Mouse (Mus musculus): Measurements from ENCODE around the gene Dpf3. TPM values are rescaled to one million over a fixed set of nuclear protein-coding genes. Genes with fewer than 3 reads are reported as not detected.

Dpf3 gene
- polyA plus RNA-seq, 1 experiment from 2014 or later = 4.2 TPM

DNA sequence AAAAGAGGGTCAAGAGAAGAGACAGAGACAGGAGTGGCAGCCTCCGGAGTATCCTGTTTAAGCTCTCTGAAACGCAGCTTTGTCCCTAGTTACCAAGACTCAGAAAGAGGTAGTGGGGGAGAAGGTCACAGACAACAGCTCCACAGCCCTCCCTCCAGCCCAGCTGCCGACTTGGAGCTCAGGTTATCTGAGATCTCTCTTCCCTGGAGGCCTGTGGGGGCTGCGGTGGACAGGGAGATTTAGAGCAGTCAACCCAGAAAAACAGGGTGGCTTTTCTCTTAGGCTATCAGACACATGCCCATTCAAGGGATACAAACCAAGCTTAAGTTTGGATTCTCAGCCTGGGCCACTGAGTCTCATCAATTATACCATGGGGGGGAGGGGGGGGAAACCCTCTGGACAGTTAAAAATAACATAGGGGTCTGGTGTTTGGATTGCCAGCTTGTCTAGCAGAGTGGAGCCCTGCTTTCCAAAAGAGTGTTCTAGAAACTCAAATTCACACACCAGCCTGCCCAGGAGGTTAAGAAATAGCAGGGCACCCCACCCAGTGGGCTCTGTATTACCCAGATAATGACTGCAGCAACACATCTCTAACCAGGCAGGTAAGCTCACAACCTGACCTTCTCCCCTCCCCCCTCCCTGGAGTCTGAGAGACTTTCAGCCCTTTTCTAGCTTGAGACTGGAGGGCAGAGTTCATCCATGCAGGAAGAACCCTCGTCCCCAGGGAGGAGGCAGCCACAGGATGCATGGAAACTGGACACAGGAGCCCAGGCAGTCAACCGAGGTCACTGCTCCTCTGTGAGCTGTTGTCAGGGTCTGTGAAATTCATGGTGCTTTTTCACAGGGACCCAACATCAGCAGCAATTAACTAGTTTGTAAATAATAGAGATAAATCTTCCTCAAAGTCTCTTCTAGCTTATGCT is 20.7 kb downstream of the Dpf3 start:
- H3K27me3 ChIP-seq (ENCODE audit: control insufficient read depth, insufficient read depth, low read length) = no peaks in the 10 kb centered on the region
- H3K4me1 ChIP-seq (ENCODE audit: control insufficient read depth, insufficient read depth, low read length) = peaks cover 6% of the 10 kb centered on the region
- H3K27ac ChIP-seq (ENCODE audit: low read length) = no peak overlapping the region

DNA sequence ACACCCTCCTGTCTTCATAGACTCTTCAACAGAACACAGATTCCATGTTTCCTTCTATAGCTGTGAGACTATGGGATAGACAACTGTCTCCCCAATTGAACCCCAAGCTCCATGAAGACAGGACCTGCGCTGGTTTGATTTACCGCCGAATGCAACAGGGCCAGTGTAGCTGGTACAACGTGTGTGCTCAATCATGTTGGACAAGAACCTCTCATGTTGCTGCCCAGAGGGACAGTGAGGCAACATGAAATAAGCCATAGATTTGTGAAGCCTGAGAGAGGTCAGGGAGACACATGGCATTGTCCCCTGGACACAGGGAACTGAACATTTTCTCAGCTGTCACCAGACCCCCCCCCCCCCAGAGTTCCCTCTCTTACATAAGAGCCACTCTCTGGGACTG is 21.5 kb downstream of the Dpf3 start:
- H3K4me1 ChIP-seq (ENCODE audit: control insufficient read depth, insufficient read depth, low read length) = peaks cover 6% of the 10 kb centered on the region
- 80% methylated on average over 4 of the region's 4 CpGs for WGBS

More for the DNA sequence above, 20.7 kb downstream of the Dpf3 start:
- no peaks in the 10 kb centered on the region for H3K9me3 ChIP-seq (replicated peaks; ENCODE audit: control insufficient read depth, low read length)
- H3K36me3 ChIP-seq (ENCODE audit: control insufficient read depth, insufficient read depth, low read length) = no peaks in the 10 kb centered on the region
- no peak overlapping the region for H3K4me2 ChIP-seq (ENCODE audit: low read depth, low read length)
- ATAC-seq (ENCODE audit: insufficient read depth, low FRiP score) = no peak
- no peak overlapping the region for H3K4me3 ChIP-seq (replicated peaks; ENCODE audit: low read length)
- H3K9ac ChIP-seq (ENCODE audit: low read length) = no peak overlapping the region
- WGBS = 15% methylated on average over 6 of the region's 6 CpGs

DNA sequence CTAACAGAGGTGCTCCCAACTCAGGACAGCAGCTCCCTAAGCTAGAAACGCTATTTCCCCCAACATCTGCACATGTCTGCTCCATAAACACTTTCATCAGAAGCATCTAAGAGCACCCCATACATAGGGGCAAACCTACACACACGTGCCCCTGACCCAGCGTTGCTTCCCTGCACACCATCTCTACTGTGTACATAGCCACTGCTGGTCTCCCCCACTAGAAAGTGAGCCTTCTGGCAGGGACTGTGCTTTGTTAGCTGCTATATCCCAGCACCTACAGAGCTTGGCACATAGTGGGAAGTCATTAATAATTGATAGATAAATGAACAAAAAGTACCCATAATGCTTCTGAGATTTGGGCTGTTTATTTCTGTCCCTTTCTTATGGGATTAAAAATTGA is 27.2 kb downstream of the Dpf3 start:
- Histone ChIP-seq H3K9me3 (replicated peaks; ENCODE audit: control insufficient read depth, low read length) (no peaks in the 10 kb centered on the region), H3K4me1 (ENCODE audit: control insufficient read depth, insufficient read depth, low read length) (no peaks in the 10 kb centered on the region), H3K27me3 (ENCODE audit: control insufficient read depth, insufficient read depth, low read length) (no peaks in the 10 kb centered on the region), H3K9ac (ENCODE audit: low read length) (no peak overlapping the region), H3K4me3 (replicated peaks; ENCODE audit: low read length) (no peak overlapping the region), H3K36me3 (ENCODE audit: control insufficient read depth, insufficient read depth, low read length) (no peaks in the 10 kb centered on the region), H3K27ac (ENCODE audit: low read length) (no peak overlapping the region), H3K4me2 (ENCODE audit: low read depth, low read length) (no peak overlapping the region)
- WGBS = 62% methylated on average over 3 of the region's 3 CpGs
- ATAC-seq (ENCODE audit: insufficient read depth, low FRiP score) = no peak

More for the DNA sequence above, 21.5 kb downstream of the Dpf3 start:
- Histone ChIP-seq H3K4me3 (replicated peaks; ENCODE audit: low read length) (no peak overlapping the region), H3K36me3 (ENCODE audit: control insufficient read depth, insufficient read depth, low read length) (no peaks in the 10 kb centered on the region), H3K27ac (ENCODE audit: low read length) (no peak overlapping the region), H3K4me2 (ENCODE audit: low read depth, low read length) (no peak overlapping the region), H3K9ac (ENCODE audit: low read length) (no peak overlapping the region), H3K9me3 (replicated peaks; ENCODE audit: control insufficient read depth, low read length) (no peaks in the 10 kb centered on the region), H3K27me3 (ENCODE audit: control insufficient read depth, insufficient read depth, low read length) (no peaks in the 10 kb centered on the region)
- ATAC-seq (ENCODE audit: insufficient read depth, low FRiP score) = no peak

DNA sequence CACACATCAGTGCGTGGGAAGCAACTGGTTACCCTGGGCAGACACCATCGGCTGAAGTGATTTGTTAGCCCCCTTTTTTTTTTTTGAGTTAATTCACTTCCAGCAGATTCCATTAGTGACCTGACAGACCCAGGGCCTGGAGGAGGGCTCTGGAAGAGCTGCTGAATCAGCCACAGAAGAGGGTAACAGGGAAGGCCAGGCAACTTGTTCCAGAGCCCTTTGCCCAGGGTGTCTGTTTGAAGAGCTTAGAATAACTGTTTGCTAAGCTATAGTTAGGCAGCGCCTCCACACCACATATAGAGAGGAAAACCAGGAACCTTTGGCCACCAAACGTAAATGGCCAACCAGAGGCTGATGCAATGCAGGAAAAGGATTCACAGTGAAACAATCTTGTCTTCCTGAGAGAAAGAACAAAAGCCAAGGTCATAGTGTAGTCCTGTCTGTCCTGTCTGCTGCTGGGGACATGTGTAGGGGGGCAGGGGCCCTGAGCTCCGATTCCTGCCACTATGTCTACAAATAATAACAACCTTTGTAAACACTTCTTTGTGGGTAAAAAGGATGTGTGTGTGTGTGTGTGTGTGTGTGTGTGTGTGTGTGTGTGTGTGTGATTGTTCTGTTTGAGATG is 32.7 kb downstream of the Dpf3 start:
- peak; percentile 47; the same call in 1 of the 2 replicates for ATAC-seq (ENCODE audit: insufficient read depth, low FRiP score)
- no peaks in the 10 kb centered on the region for H3K27me3 ChIP-seq (ENCODE audit: control insufficient read depth, insufficient read depth, low read length)
- no peak overlapping the region for H3K4me2 ChIP-seq (ENCODE audit: low read depth, low read length)
- WGBS = 27% methylated on average over 5 of the region's 5 CpGs
- no peak overlapping the region for H3K9ac ChIP-seq (ENCODE audit: low read length)
- no peaks in the 10 kb centered on the region for H3K4me1 ChIP-seq (ENCODE audit: control insufficient read depth, insufficient read depth, low read length)
- H3K36me3 ChIP-seq (ENCODE audit: control insufficient read depth, insufficient read depth, low read length) = no peaks in the 10 kb centered on the region
- H3K9me3 ChIP-seq (replicated peaks; ENCODE audit: control insufficient read depth, low read length) = no peaks in the 10 kb centered on the region
- H3K4me3 ChIP-seq (replicated peaks; ENCODE audit: low read length) = no peak overlapping the region
- H3K27ac ChIP-seq (ENCODE audit: low read length) = no peak overlapping the region

DNA sequence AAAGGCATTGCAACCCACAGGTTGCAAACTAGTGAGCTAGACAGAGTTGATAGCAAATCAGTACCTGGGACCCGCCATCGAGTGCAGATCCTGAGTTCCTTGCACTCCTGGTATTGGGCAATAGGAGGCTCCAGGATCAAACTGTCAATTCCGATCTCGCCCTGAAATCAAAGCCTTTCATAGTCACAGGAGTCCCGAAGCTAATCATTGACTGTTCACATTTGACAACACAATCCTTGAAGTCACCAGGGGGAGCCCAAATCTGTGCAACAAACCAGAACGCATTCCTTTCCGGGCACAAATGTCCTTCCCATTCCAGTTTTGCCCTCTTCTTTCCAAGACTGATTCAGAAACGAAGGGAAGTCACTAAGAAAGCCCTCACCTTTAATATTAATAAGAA is 35.7 kb downstream of the Dpf3 start:
- Histone ChIP-seq H3K9me3 (replicated peaks; ENCODE audit: control insufficient read depth, low read length) (no peaks in the 10 kb centered on the region), H3K4me1 (ENCODE audit: control insufficient read depth, insufficient read depth, low read length) (no peaks in the 10 kb centered on the region), H3K4me2 (ENCODE audit: low read depth, low read length) (no peak overlapping the region), H3K9ac (ENCODE audit: low read length) (no peak overlapping the region), H3K27me3 (ENCODE audit: control insufficient read depth, insufficient read depth, low read length) (no peaks in the 10 kb centered on the region), H3K4me3 (replicated peaks; ENCODE audit: low read length) (no peak overlapping the region), H3K36me3 (ENCODE audit: control insufficient read depth, insufficient read depth, low read length) (no peaks in the 10 kb centered on the region), H3K27ac (ENCODE audit: low read length) (no peak overlapping the region)
- ATAC-seq (ENCODE audit: insufficient read depth, low FRiP score) = no peak
- 63% methylated on average over 8 of the region's 8 CpGs for WGBS

DNA sequence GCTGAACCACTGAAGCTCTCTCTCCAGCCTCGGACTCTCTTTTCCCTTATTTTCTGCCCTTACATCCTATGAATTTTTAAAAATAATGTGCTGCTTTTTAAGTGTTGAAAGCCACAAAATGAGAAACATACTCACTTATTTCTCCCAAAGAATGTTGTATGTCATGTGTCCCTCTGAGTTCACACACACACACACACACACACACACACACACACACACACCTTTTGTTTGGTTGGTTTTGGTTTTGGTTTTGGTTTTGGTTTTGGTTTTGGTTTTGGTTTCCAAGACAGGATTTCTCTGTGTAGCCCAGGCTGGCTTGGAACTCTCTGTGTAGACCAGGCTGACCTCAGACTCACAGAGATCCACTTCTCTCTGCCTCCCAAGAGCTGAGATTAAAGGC is 37.0 kb downstream of the Dpf3 start:
- Histone ChIP-seq H3K27me3 (ENCODE audit: control insufficient read depth, insufficient read depth, low read length) (no peaks in the 10 kb centered on the region), H3K27ac (ENCODE audit: low read length) (no peak overlapping the region), H3K9me3 (replicated peaks; ENCODE audit: control insufficient read depth, low read length) (no peaks in the 10 kb centered on the region), H3K4me3 (replicated peaks; ENCODE audit: low read length) (no peak overlapping the region), H3K36me3 (ENCODE audit: control insufficient read depth, insufficient read depth, low read length) (no peaks in the 10 kb centered on the region), H3K4me1 (ENCODE audit: control insufficient read depth, insufficient read depth, low read length) (no peaks in the 10 kb centered on the region), H3K9ac (ENCODE audit: low read length) (no peak overlapping the region), H3K4me2 (ENCODE audit: low read depth, low read length) (no peak overlapping the region)
- ATAC-seq (ENCODE audit: insufficient read depth, low FRiP score) = no peak
- 96% methylated on average over 1 of the region's 1 CpGs for WGBS

DNA sequence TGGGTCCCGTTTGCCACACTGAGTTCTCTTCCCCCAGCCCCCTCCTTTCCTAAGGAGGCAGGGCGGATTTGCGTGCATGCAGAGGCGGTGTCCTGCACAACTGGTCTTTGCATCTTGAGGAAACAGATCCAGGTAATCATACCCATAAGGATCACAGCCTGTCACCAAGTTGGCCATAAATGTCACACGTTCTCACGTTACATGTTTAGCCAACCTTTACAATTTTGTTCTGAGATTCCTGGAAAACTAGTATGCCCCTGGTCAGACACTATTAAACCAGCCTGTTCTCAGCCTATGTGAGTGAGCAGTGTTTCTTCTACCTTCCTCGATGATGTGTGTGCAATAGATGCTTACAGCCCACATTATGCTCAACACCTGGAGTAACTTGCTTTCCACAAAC is 38.3 kb downstream of the Dpf3 start:
- no peak overlapping the region for H3K4me2 ChIP-seq (ENCODE audit: low read depth, low read length)
- H3K4me1 ChIP-seq (ENCODE audit: control insufficient read depth, insufficient read depth, low read length) = no peaks in the 10 kb centered on the region
- ATAC-seq (ENCODE audit: insufficient read depth, low FRiP score) = no peak
- H3K27ac ChIP-seq (ENCODE audit: low read length) = no peak overlapping the region
- no peaks in the 10 kb centered on the region for H3K27me3 ChIP-seq (ENCODE audit: control insufficient read depth, insufficient read depth, low read length)
- WGBS = 71% methylated on average over 7 of the region's 7 CpGs
- no peak overlapping the region for H3K4me3 ChIP-seq (replicated peaks; ENCODE audit: low read length)
- H3K36me3 ChIP-seq (ENCODE audit: control insufficient read depth, insufficient read depth, low read length) = no peaks in the 10 kb centered on the region
- H3K9ac ChIP-seq (ENCODE audit: low read length) = no peak overlapping the region
- no peaks in the 10 kb centered on the region for H3K9me3 ChIP-seq (replicated peaks; ENCODE audit: control insufficient read depth, low read length)

DNA sequence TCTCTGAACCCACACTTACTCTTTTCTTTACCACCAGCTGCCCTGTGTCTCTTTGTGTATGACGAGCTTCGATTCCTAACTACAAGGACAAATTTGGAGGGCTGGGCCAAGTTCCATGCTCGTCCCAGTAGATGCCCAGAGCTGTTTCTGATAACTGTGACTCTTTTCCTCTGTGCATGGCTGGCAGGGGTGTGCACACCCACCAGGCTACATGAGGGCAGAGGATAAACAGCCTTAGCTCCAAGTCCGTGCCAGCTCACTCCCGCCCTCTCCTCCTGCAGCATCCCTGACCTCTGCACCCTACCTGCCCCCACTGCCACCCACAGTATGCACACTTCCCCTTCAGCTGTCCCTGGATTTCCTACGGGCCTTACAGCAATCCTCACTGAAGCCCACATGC is 41.9 kb downstream of the Dpf3 start:
- H3K4me2 ChIP-seq (ENCODE audit: low read depth, low read length) = no peak overlapping the region
- H3K4me1 ChIP-seq (ENCODE audit: control insufficient read depth, insufficient read depth, low read length) = no peaks in the 10 kb centered on the region
- no peaks in the 10 kb centered on the region for H3K27me3 ChIP-seq (ENCODE audit: control insufficient read depth, insufficient read depth, low read length)
- no peak overlapping the region for H3K4me3 ChIP-seq (replicated peaks; ENCODE audit: low read length)
- no peak overlapping the region for H3K9ac ChIP-seq (ENCODE audit: low read length)
- no peak for ATAC-seq (ENCODE audit: insufficient read depth, low FRiP score)
- H3K9me3 ChIP-seq (replicated peaks; ENCODE audit: control insufficient read depth, low read length) = no peaks in the 10 kb centered on the region
- WGBS = 65% methylated on average over 6 of the region's 6 CpGs
- no peak overlapping the region for H3K27ac ChIP-seq (ENCODE audit: low read length)
- H3K36me3 ChIP-seq (ENCODE audit: control insufficient read depth, insufficient read depth, low read length) = no peaks in the 10 kb centered on the region

DNA sequence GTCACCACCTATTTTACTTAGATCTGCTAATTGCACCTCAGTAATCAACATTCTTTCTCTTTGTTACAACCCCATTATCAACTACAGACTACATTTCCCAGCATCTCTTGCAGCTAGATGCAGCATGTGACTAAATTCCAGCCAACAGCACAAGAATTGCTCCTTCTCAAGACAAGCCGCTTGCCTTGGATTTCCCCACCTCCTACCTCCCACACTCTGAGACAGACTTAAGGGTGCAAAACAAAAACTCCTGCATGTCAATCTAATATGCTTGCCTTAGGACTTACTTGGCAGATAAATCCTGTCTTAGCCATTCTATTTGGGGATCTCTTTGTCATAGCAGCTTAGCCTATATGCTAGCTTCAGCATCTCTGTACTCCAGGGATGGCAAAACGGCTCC is 43.1 kb downstream of the Dpf3 start:
- Histone ChIP-seq H3K4me2 (ENCODE audit: low read depth, low read length) (no peak overlapping the region), H3K4me3 (replicated peaks; ENCODE audit: low read length) (no peak overlapping the region), H3K4me1 (ENCODE audit: control insufficient read depth, insufficient read depth, low read length) (no peaks in the 10 kb centered on the region), H3K36me3 (ENCODE audit: control insufficient read depth, insufficient read depth, low read length) (no peaks in the 10 kb centered on the region), H3K27me3 (ENCODE audit: control insufficient read depth, insufficient read depth, low read length) (no peaks in the 10 kb centered on the region), H3K9me3 (replicated peaks; ENCODE audit: control insufficient read depth, low read length) (no peaks in the 10 kb centered on the region), H3K9ac (ENCODE audit: low read length) (no peak overlapping the region), H3K27ac (ENCODE audit: low read length) (no peak overlapping the region)
- ATAC-seq (ENCODE audit: insufficient read depth, low FRiP score) = no peak
- 78% methylated on average over 2 of the region's 2 CpGs for WGBS

Data from stomach, embryonic 16.5 days (tissue).